Mouse (Mus musculus) spleen, adult 2 months (tissue): Measurements from ENCODE around the gene D17H6S53E. TPM values are rescaled to one million over a fixed set of nuclear protein-coding genes. Genes with fewer than 3 reads are reported as not detected.

Experiments used
- DNase-seq, 2 experiments: peaks; one replicate each; pipeline versions ENCODE4 v3.0.0 to v3.0.0-alpha.2; 2012 to 2021; ENCODE audit warnings: low spot score in 2 of 2, low read depth in 1 of 2
- H3K27ac ChIP-seq: fragments of 200-500 bp; 2 replicates; pipeline ENCODE4 v1.5.1; 2012; ENCODE audit warnings: low read length, inconsistent platforms; ENCODE audit not compliant: insufficient read depth
- H3K27me3 ChIP-seq: fragments of 200-500 bp; 2 replicates; pipeline ENCODE4 v1.6.1; 2012; ENCODE audit warnings: mild to moderate bottlenecking, moderate library complexity, low read length, inconsistent platforms; ENCODE audit not compliant: control insufficient read depth, insufficient read depth
- H3K36me3 ChIP-seq: fragments of 200-500 bp; 2 replicates; pipeline ENCODE4 v1.6.1; 2012; ENCODE audit warnings: mild to moderate bottlenecking, low read length, inconsistent platforms; ENCODE audit not compliant: control insufficient read depth, insufficient read depth
- H3K4me1 ChIP-seq: fragments of 200-500 bp; 2 replicates; pipeline ENCODE4 v1.6.1; 2011; ENCODE audit warnings: inconsistent platforms; ENCODE audit not compliant: control insufficient read depth, insufficient read depth, insufficient read length
- H3K4me3 ChIP-seq: fragments of 200-500 bp; 2 replicates; pipeline ENCODE4 v1.5.1; 2011; ENCODE audit warnings: mild to moderate bottlenecking, inconsistent platforms; ENCODE audit not compliant: insufficient read depth, insufficient read length; ENCODE audit errors: extremely low read depth
- CTCF ChIP-seq: fragments of 200-500 bp; IDR thresholded peaks from 2 replicates; pipeline ENCODE4 v1.5.1; 2011; ENCODE audit warnings: mild to moderate bottlenecking, inconsistent platforms; ENCODE audit not compliant: insufficient read depth, insufficient read length, insufficient replicate concordance; ENCODE audit errors: extremely low read depth
- POLR2A ChIP-seq: fragments of 200-500 bp; IDR thresholded peaks from 2 replicates; pipeline ENCODE4 v1.6.1; 2011; ENCODE audit warnings: low read depth, low read length, inconsistent platforms
- WGBS: fragments of 180-500 bp; shearing (Covaris S2); methylation state at CpG from one replicate; pipeline ENCODE4 v1.1.7; 2018; 5-methylcytosine and 5-hydroxymethylcytosine counted together
- polyA plus RNA-seq: library from polyadenylated mRNA; depleted of rRNA; stranded (reverse); fragments of >200 nt; gene quantifications from 2 replicates; pipeline ENCODE4 v1.2.3, GENCODE M21; 2012

D17H6S53E gene
- polyA plus RNA-seq, 1 experiment = 10.0 TPM

- no peaks in the 10 kb centered on the region for H3K27me3 ChIP-seq
These were observed 21.2 kb downstream of the D17H6S53E start for GRCm38 (mm10) chr17:35147348-35147747.

GRCm38 (mm10) chr17:35147922-35148639 is 21.9 kb downstream of the D17H6S53E start:
- Histone ChIP-seq H3K27me3 (no peaks in the 10 kb centered on the region), H3K4me1 (no peaks in the 10 kb centered on the region), H3K4me3 (no peak overlapping the region), H3K36me3 (peaks cover 76% of the 10 kb centered on the region), H3K27ac (no peak overlapping the region)
- WGBS = 71% methylated on average over 5 of the region's 5 CpGs
- no peak for TF ChIP-seq CTCF
- TF ChIP-seq POLR2A = no peak
- no peak for DNase-seq

More at GRCm38 (mm10) chr17:35147348-35147747, 21.2 kb downstream of the D17H6S53E start:
- Histone ChIP-seq H3K4me1 (no peaks in the 10 kb centered on the region), H3K4me3 (no peak overlapping the region), H3K27ac (no peak overlapping the region), H3K36me3 (peaks cover 75% of the 10 kb centered on the region)
- DNase-seq = no peak
- 85% methylated on average over 3 of the region's 3 CpGs for WGBS
- TF ChIP-seq POLR2A (no peak), CTCF (no peak)

GRCm38 (mm10) chr17:35152121-35152520 is 25.9 kb downstream of the D17H6S53E start:
- no peak overlapping the region for H3K27ac ChIP-seq
- H3K4me1 ChIP-seq = no peaks in the 10 kb centered on the region
- no peaks in the 10 kb centered on the region for H3K27me3 ChIP-seq
- 94% methylated on average over 4 of the region's 4 CpGs for WGBS
- no peak for TF ChIP-seq CTCF
- no peak for TF ChIP-seq POLR2A
- no peak overlapping the region for H3K4me3 ChIP-seq
- H3K36me3 ChIP-seq = peaks cover 78% of the 10 kb centered on the region
- no peak for DNase-seq

GRCm38 (mm10) chr17:35153077-35153476 is 26.9 kb downstream of the D17H6S53E start:
- no peak for DNase-seq
- Histone ChIP-seq H3K36me3 (peaks cover 86% of the 10 kb centered on the region), H3K4me3 (no peak overlapping the region), H3K27ac (no peak overlapping the region), H3K4me1 (no peaks in the 10 kb centered on the region), H3K27me3 (no peaks in the 10 kb centered on the region)
- WGBS = 91% methylated on average over 9 of the region's 9 CpGs
- TF ChIP-seq CTCF (no peak), POLR2A (no peak)

GRCm38 (mm10) chr17:35153931-35154330 is 27.8 kb downstream of the D17H6S53E start:
- DNase-seq = no peak
- 94% methylated on average over 4 of the region's 4 CpGs for WGBS
- H3K27ac ChIP-seq = no peak overlapping the region
- no peaks in the 10 kb centered on the region for H3K4me1 ChIP-seq
- H3K36me3 ChIP-seq = peaks cover 93% of the 10 kb centered on the region
- H3K4me3 ChIP-seq = no peak overlapping the region
- no peak for TF ChIP-seq CTCF
- no peak for TF ChIP-seq POLR2A
- H3K27me3 ChIP-seq = no peaks in the 10 kb centered on the region

GRCm38 (mm10) chr17:35154616-35155015 is 28.4 kb downstream of the D17H6S53E start:
- TF ChIP-seq POLR2A = no peak
- no peak for TF ChIP-seq CTCF
- WGBS = 96% methylated on average over 7 of the region's 7 CpGs
- peaks cover 94% of the 10 kb centered on the region for H3K36me3 ChIP-seq
- H3K4me1 ChIP-seq = no peaks in the 10 kb centered on the region
- H3K27me3 ChIP-seq = no peaks in the 10 kb centered on the region
- no peak overlapping the region for H3K4me3 ChIP-seq
- no peak for DNase-seq
- no peak overlapping the region for H3K27ac ChIP-seq

- Histone ChIP-seq H3K27ac (no peak overlapping the region), H3K4me1 (no peaks in the 10 kb centered on the region), H3K36me3 (peaks cover 94% of the 10 kb centered on the region), H3K27me3 (no peaks in the 10 kb centered on the region), H3K4me3 (no peak overlapping the region)
- TF ChIP-seq CTCF = no peak
- TF ChIP-seq POLR2A = no peak
- DNase-seq = no peak
- WGBS = 93% methylated on average over 12 of the region's 12 CpGs
These were observed 29.3 kb downstream of the D17H6S53E start for GRCm38 (mm10) chr17:35155451-35155850.
